Mouse (Mus musculus) bone marrow macrophage, adult 2 months (primary cell): Measurements from ENCODE around the gene Kin.

Experiments used
- CTCF ChIP-seq: IDR thresholded peaks from 2 replicates; pipeline ENCODE4 v1.5.1; 2012; ENCODE audit warnings: low read depth, mild to moderate bottlenecking, low read length, moderate library complexity
- POLR2A ChIP-seq: IDR thresholded peaks from 2 replicates; pipeline ENCODE4 v1.6.1; 2012; ENCODE audit warnings: mild to moderate bottlenecking, low read depth, low read length, borderline replicate concordance

DNA sequence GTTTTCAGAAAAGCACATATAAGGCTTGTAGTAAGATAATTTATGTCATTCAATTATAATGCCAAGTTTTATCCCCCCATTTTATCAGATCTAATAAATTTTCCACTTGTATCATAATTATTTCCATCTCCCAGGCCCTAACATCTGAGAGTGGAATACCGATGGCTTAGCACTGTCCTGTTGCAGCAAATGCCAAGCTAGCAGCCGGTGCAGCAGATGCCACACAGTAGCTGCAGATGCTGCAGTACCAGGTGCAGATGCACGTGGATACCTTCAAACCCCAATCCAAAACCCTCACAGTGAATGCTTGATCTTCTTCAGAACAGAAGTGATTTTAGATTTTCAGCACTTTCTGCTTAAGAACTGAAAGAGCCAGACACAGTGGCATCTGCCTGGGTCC lies 45.4 kb upstream of the Kin start:
- TF ChIP-seq CTCF, result no peak
- no peak for TF ChIP-seq POLR2A
